Mouse (Mus musculus): Measurements from ENCODE around the gene 9130008F23Rik.

DNA sequence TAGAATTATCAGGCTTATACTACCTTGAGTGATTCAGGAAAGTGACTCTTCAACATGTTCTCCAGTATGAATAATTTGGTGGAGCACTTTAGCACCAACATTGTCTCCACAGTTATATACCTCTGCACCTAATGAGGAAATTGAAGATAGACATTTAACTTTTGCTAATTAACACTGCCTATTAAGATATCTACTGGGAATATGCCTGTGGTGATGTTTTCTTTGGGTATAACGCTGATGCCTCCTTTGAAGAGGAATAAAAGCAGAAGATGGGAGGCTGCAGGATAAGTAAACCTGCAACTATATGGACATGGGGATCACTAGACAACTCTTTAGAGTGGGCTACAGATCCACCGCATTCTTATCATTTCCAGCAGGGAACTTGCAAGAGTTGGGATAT is 33.9 kb upstream of the 9130008F23Rik start, which contains the start of gene Glyatl3:
- TF ChIP-seq EP300 (IDR thresholded peaks at IDR 0.05; ENCODE audit: low read depth) (no peak), CTCF (IDR thresholded peaks at IDR 0.05; ENCODE audit: low read depth) (no peak)

Data from liver, embryonic 14.5 days (tissue).